Mouse (Mus musculus) frontal cortex, postnatal 36 days (tissue): ENCODE measurements at regions not wholly inside any gene's neighbourhood (a gene's known extent, or its start where the extent isn't known, plus 50 kb on each side); places are given as distances from the start of the nearest gene placed in this dataset.

ENCODE experiments used
- DNase-seq, 2 experiments: peaks; one replicate each; pipeline ENCODE4 v3.0.0; 2022; ENCODE audit warnings: low spot score in 2 of 2

DNA sequence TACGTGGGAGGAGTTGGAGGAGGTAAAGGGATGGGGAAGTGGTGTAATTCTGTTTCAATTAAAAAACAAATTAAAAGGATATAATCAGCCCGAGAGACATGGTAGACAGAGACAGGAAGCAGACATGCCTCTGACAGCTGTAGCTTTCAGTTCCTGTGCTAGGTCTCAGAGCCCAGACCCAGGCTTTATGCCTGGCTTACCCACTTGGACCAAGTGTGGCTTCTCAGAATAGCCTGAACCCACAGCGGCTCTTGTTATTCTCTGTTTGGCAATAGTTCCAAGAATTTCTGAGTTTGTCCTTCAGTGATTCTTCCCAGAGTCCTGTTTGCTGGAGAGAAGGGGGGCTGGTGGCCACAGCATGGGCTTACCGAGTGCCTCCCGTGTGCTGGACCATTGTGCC is 182.4 kb downstream of the Pten start:
- DNase-seq: no peak

DNA sequence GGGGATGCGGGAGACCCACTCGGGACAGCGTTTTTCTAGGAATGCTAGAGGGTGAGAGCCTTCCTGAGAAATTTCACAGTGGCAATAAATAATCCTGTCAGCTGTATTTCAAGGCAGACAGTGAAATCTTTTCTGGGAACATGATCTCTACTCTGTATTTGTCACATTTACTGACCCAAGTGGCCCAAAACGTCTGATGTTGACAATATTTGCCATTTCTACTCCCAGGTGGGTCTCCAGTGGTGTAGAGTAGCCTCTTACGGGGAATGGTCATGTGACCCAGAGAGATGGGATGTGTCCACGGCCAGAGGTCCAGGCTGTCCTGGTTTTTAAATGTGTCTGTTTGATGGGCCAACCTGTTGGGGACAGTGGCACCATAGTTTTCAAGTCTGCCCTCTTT is 183.5 kb downstream of the Pten start:
- no peak for DNase-seq

DNA sequence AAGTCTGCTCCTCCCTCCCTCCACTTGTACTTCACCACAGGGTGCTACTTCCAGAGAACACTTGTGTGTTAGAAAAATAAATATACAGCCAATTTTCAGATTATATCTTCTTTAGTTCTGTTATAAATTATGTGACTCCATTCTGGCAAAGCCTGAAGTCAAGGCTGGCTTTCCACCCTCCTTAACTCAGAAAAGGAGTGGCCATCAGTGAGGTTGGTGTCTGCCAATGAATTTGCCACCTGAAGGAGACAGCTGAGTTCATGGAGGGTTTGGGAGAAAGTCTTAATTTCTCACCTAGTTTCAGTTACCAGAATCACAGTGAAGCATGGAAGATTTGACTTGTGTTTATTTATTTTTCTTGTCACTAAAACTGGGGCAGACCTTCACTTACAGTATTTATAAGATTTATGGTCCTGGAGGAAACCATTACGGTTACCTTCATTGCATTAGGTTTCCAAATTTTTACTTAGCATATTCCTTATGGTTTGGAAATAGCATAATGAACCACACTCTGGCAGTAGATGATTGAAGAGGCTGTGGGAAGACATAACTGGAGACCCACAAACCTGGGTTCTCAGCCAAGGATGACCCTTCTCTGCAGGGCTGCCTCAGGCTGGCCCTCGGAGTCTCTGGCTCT is 186.4 kb downstream of the Pten start:
- no peak for DNase-seq

DNA sequence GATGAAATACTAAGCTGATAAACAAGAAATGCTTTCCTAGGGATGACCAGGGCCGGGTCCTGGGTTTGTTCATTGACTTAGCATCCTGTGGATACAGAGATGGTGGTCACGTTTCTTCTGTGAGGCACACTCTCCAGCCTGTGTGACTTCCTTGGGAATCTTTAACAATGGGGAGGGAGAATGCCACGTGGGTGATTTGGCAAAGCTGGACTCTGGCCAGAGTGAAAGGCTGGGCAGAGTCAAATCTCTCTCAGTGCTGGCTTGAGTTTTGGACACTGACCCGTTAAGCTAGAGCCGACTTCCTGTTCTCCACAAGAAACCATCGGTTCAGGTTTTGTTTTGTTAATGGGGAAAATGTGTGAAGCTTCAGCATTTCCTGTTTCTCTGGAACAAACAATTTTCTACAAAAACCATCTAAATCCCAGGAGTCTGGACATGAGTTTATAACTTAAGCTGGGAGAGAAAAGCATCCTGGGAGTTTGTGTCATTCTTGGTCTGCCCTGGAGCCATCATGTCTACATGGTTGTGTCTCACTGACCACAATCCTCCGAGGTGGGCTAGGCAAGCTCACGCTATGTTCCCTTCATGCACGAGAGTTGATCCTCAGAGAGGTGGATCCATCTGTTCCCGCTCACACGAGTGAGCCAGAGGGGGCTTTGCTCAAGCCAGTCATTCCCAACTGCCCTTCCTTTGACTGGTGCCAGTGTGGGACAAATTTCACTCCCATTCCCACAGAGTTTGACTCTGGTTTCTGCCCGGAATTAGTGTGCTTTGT is 190.0 kb downstream of the Pten start:
- DNase-seq: no peak

DNA sequence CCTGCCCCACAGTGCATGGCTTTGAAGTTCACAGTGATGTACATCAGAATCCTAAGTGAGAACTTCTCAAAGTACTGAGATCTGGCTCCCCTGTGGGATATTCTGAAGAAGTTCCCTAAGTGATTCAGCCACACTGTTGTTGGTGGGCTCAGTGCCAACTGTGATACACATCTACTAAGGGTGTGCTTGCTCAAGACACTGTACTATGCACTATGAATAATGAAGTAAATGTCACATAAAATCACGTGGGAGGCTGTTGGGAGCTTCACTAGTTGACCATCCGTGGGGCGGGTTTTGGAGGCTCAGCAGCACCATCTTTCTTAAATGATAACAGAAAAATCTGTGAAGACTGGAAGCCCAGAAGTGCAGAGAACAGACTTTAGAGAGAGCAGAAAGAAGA is 193.0 kb downstream of the Pten start:
- DNase-seq: no peak

DNA sequence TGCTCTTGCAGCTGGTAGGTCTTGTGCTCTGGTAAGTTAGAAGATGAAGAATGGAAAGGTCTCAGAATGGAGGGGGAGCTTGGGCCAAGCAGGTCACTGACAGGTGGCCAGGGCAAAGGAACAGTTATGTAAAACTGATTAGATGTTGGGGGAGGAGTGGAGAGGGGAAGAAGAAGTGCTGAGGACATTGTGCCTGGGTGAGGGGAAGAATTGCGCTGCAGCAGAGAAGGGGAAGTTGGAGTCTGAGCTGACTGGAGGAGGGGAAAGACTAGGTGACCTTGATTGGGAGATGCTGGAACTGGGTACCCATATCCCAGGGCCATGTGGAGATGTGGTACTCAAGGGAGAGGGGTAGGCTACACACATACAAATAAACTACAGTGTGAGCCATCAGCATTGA is 193.5 kb downstream of the Pten start:
- no peak for DNase-seq

DNA sequence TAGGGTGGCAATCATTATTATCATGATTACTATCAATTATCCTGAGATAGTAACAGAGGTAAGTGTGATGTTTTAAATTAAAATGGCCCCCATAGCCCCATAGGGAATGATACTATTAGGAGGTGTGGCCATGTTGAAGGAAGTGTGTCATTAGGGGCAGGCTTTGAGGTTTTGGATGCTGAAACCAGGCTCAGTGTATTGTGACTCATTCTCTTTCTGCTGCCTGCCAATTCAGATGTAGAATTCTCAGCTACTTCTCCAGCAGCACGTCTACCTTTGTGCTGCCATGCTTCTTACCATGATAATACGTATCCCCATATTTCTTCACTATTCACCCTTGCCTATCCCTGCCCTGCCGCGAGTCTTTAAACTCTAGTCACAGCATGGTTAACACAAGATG is 195.1 kb downstream of the Pten start:
- no peak for DNase-seq

DNA sequence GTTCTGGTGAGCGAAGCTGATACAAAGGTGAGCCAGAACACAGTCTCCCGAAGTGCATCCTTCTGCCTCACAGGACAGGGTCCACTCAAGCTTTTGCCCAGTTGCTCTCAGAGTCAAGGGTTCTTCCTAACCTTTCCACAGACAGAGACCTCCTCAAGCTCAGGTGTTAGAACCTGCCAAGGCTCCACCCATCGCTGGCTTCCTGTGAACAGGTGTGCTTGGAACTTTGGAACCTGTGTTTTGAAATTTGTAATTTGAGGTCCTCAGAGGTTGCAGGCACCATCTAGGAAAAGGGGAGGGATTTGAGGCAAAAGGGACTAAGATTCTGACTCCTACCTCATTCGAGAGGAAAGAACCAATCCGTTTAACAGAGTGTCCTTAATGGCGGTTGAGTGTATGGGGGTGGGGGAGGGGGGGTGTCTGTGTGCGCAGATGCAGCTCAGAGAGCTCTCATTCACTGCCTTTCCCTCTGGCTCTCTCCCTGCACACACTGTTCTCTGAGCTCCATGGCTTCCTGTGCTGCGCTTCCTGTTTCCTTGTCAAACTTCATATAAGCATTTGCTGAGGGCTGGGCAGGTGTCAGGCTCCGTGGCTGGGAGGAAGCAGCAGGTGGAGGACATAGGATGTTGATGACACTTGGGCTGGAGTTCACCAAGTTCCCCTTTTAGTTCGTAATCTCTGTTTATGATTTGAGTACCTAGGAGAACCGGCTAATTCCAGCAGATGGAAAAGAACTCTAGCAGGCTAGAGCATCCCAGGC is 195.8 kb downstream of the Pten start:
- DNase-seq: no peak

DNA sequence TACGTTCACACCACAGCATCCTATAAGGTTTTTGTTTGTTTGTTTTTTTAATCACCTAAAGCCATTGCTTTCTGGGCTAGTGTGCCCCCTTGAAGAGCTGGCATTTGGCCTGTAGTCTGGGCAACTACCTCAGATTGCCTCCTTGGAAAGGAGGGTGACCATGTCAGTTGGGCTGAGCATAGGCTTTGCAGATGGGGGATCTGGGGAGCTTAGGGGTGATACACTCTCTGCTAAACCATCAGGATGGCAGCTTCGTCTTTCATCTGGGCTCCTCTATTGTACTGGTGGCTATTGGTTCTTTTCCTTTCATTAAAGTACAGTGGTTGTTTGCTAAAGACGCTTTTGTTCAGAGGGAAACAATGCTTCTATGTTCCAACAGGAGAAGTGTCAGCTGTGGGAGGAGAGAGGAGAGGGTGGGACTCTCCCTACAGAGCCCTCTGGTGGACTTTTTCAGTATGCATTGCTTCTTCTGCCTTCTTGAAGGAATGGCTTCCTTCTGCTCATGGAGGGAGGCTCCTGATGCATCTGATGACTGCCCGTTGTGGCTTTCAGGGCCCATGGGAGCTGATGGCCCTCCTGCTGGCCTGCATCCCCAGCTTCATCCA is 196.8 kb downstream of the Pten start:
- DNase-seq: peak in 1 of 2 experiments; percentile 43

DNA sequence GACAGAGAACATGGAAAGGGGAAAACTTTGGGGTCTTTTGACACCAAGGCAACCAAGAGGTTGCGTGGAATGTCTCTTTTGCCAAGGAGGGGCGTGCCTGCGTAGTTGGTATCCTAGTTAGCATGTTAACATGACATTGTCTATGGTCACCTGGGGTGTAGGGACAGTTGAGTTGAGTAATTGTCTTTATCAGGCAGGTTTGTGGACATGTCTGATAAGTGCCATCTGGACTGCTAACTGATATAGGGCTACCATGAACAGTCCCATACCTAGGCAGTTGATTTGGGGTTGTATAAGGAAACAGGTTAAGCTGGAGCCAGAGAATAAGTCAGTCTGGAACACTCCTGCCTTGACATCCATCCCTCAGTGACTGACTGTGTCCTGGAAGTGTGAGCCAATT is 197.6 kb downstream of the Pten start:
- no peak for DNase-seq

DNA sequence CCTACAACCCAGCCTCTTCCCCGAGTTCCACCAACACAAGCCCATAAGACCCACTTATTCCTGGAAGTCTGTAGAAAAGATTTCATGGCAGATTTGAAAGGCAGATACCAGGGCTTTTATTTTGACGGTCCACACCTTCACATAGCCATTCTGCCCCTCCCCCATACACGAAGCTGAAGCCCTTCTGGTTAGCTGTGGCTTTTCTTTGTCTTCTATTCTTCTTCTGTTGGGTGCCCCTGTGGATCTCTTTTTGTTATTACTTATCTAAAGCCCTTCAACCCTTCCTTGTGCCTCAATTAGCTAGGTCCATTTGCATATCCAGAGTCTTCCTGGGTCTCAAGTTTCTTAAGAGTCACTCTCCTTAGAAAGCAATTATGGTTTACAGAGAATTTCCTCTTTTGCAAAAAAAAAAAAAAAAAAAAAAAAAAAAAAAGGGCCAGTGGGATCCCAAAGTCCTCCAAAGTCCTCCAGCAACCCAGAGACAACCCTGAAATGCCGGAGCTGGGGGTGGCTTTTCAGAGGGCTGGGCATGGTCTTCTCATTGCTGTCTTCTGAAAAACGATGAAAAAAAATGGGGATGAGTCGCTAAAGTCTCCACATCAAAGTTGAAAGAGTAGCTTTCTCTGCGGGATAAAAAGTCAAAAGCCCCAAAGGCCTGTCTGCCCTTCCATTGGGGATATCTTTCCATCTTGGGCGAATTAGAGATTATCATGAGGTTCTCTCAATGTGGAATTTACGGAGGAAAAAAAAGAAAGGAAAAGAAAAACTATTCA is 199.0 kb downstream of the Pten start:
- no peak for DNase-seq

DNA sequence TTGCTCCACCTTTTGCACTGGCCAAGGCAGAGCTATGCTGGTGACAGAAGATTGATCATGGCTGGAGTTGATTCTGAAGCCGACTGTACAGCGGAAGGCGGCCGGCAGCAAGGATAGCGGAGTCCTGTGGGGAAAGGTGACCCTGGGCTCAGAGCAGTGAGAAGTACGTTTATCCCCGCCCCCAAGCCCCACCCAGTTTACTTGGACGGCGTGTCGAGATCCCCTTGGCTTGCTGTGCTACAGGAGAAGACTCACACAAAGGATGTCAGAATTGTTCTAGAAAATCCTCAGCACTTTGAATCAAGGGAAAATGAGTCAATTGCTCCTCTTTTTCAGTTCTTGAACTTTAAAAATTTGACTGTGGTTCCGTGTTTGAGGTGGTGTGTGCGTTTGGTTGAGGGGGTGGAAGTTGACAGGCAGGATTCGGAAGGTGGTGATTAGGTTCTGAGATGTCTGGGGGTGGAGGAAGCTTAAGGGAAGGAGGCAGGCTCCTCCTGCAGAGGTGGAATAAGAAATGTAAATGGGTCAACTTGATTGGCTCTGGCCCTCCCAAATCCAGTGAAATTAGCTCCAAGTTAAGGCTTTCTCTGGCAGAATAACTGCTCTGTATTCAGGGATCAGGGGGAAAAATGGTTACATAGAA is 199.7 kb downstream of the Pten start:
- no peak for DNase-seq

DNA sequence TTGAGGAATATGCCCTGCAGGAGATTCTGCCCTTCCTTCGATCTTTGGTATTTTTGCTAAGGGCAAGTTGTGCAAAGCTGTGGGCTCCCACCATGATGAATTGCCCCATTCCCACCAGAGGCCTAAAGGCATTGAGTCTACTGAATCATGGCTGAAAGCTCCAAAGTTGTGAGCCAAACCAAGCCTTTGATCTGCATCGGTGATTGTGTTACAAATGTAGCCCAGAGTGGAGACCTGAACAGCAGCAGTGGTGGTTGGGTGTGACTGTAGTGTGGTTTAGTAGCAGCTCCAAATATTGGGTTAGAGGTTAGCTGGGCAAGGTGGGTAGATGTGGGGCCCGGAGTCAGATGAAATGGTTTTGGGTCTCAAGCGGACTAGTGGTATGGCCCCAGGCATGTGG is 201.0 kb downstream of the Pten start:
- no peak for DNase-seq

DNA sequence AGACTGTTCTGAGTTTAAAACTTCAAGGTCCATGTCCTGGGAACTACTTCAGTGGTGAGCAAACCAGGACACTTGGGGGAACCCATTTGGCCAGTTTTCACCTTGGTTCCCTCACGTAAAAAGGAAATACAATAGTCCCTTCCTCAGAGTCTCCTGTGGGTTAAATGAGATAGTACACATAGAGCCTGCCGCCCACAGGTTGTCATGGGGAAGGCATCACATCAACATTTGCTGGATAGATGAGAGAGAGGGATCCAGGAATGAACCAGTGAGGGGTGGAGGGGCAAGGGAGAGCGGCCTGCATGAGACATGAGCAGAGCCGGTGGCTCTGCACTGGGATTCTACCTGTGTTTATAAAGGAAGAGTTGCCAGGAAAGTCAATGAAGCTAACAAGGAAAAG is 201.5 kb downstream of the Pten start:
- no peak for DNase-seq

DNA sequence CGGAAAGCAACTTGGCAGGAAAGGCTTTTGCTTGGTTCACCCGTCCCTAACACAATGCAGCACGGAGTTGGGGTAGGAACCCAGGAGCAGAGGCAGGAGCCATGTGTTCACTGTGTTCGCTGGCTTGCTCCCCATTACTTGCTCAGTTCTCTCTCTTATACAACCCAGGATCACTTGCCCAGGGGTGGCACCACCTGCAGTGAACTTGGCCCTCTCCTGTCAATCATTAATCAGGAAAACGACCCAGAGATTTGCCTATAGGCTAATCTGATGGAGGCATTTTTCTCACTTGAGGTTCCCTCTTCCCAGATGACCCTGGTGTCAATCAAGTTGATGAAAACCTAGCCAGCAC is 202.5 kb downstream of the Pten start:
- DNase-seq: no peak

DNA sequence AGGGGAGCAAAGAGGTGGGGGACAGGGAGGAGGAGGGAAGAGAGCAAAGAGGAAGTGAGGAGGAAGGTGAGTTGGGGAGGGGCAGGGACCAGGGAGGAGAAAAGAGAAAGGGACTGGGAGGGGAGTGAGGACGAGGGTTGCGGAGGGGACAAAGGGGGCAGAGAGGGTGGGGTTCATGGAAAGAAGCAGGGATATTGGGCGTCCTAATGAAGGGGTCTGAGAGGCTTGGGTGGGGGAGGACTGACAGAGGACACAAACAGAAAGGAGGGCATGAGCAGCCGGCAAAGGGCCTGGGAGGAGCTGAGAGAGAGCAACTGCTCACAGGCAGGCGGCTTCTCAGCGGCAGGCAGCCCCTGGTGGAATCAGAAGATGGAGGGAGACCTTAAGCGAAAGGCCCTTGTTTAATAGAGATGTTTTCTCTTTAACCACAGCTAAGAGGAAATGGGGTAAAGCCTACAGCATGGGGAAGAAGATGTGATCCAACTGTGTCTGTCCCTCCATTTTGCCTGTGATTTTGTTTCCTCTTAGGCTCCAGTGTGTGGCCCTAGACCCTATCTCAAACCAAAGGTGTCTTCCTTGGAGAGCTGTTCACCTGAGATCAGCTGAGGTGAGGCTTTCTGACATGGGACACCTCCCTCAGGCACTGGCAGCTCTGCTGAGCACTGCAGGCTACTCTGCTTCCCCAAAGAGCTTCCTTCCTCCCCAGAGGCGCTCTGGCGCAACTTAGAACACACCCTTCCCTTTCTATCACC is 203.1 kb downstream of the Pten start:
- DNase-seq: no peak

DNA sequence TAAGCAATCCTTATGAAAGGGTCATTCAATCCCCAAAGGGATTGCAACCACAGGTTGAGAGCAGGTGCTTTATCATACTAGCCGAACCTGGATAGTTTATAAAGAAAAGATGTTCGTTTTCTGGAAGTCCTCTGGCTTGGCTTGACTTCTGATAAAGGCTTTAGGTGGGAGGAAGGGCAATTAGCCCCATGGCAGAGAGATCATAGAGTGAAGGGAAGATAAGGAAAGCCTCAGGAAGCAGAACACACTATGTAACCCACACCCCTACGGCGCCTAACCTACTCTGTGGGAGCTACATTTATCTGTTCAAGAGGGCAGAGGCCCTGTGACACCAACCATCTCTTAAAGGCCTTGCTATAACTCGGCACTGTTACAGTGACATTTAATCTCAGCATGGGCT is 204.2 kb downstream of the Pten start:
- no peak for DNase-seq

DNA sequence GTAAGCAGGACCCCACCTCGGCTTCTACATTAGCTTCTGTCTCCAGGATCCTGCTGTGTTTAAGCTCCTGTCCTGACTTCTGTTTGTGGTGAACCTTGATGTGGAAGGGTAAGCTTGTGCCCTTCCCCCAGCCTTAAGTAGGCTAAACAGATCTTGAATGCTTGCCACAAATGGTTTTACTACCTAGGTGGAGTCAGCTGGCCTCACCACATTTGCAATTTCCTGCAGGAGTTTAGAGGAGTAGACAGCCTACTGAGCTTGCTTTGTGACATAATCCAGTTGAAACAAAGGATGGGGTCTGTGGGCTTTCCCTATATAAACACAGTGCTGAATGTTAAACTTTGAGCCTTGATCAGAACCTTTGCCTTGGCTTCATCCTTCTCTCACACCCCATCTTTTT is 206.7 kb downstream of the Pten start:
- no peak for DNase-seq

DNA sequence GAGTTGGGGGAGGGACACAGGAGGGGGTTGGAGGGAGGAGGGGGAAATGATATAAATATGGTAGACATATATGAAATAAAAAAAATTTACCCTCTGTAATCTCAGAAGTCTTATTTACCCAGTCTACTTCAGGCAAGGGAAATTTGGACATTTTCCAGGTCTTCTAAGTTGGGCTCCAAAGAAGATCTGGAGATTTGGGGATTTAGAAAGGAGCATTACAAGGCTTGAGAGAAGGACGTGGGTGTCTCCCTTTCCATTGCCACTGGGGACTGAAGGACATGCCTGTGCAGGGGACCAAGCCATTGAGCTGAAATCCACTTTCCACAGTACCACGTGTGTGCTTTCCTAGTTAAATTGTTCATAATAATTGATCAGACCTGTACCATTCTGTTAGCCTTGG is 208.2 kb downstream of the Pten start:
- no peak for DNase-seq

DNA sequence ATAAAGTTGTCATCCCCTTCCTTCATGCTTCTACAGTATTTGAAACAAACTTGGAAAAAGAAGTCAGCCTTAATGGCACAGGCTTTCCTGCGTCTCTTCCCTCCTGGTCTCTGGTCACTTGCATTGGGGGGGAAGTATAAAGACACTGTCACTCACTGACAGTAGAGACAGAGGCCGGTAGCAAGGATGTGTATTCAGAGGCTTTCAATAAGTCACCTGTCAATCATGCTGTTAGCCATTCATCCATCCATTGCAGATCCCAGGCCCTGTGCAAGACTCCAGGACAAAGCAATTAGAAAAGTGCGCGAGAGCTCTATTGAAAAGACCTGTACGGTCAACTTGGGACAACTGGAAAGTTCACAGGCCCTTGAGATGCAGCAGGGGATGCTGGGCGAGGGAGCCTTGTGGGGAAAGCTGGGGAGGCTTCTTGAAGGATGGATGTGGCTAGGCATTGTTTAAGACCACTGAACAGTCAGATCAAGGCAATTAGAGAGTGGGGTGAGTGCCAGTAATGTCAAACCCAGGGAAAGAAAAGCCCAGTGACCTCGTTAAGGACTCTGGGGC is 212.0 kb downstream of the Pten start:
- DNase-seq: no peak
